Mouse (Mus musculus) hindbrain, postnatal 0 days (tissue): ENCODE results near the gene Prkg2. TPM values are rescaled to one million over a fixed set of nuclear protein-coding genes. Genes with fewer than 3 reads are reported as not detected.

Experiments used
- ATAC-seq: fragments of 200-750 bp; cut with Nextera tagmentation; 2 replicates; pipeline ENCODE4 v1.8.0; 2017; ENCODE audit warnings: mild to moderate bottlenecking, moderate TSS enrichment, moderate library complexity
- DNase-seq: peaks from one replicate; pipeline ENCODE4 v3.0.0-alpha.2; 2015; ENCODE audit warnings: low spot score
- H3K27ac ChIP-seq: fragments of 300-500 bp; sonication (generic); 2 replicates; pipeline ENCODE4 v1.5.1; 2014; ENCODE audit warnings: mild to moderate bottlenecking
- H3K27me3 ChIP-seq: fragments of 300-500 bp; sonication (generic); 2 replicates; pipeline ENCODE4 v1.6.1; 2014; ENCODE audit warnings: low read length, mixed read lengths; ENCODE audit not compliant: insufficient read depth
- H3K36me3 ChIP-seq: fragments of 300-500 bp; sonication (generic); 2 replicates; pipeline ENCODE4 v1.6.1; 2014; ENCODE audit warnings: low read length, mixed read lengths; ENCODE audit not compliant: insufficient read depth
- H3K4me1 ChIP-seq: fragments of 300-500 bp; sonication (generic); 2 replicates; pipeline ENCODE4 v1.6.1; 2014; ENCODE audit warnings: antibody characterized with exemption, low read length, mixed read lengths; ENCODE audit not compliant: insufficient read depth
- H3K4me2 ChIP-seq: fragments of 300-500 bp; sonication (generic); 2 replicates; pipeline ENCODE4 v1.6.1; 2014; ENCODE audit warnings: low read depth, mild to moderate bottlenecking, low read length, moderate library complexity, mixed read lengths
- H3K4me3 ChIP-seq: fragments of 300-500 bp; sonication (generic); 2 replicates; pipeline ENCODE4 v1.5.1; 2014; ENCODE audit warnings: low read length
- H3K9ac ChIP-seq: fragments of 300-500 bp; sonication (generic); replicated peaks from 2 replicates; pipeline ENCODE4 v1.6.1; 2014; ENCODE audit warnings: mild to moderate bottlenecking, low read length, moderate library complexity, mixed read lengths
- H3K9me3 ChIP-seq: fragments of 300-500 bp; sonication (generic); 2 replicates; pipeline ENCODE4 v1.6.1; 2016; ENCODE audit warnings: low read length, mixed read lengths
- CTCF ChIP-seq: IDR thresholded peaks from 2 replicates; pipeline ENCODE4 v1.5.1; 2016; ENCODE audit warnings: antibody characterized with exemption, control low read depth, low read depth
- WGBS: fragments of 180-500 bp; shearing (Covaris S2); extraction: QIAGEN DNeasy Blood & Tissue Kit; methylation state at CpG from one replicate; pipeline ENCODE4 v1.1.7; 2014; 5-methylcytosine and 5-hydroxymethylcytosine counted together
- polyA plus RNA-seq: library from polyadenylated mRNA; unstranded; fragments of >200 nt; fragmentation: Nextera tagmentation; extraction: Ambion mirVana; gene quantifications from 2 replicates; pipeline ENCODE4 v1.2.1, GENCODE M21; 2015
- total RNA-seq: library from RNA; depleted of rRNA; stranded (reverse); fragments of >200 nt; gene quantifications from 2 replicates; pipeline ENCODE4 v1.2.3, GENCODE M21; 2014; rRNA removed

Gene Prkg2
- total and polyA plus RNA-seq, 2 experiments from 2014 or later: 1.6 to 1.7 TPM

GRCm38 (mm10) chr5:98890544-98891050 is 146.6 kb downstream of the Prkg2 start:
- Histone ChIP-seq H3K36me3 (no peaks in the 10 kb centered on the region), H3K4me2 (no peak overlapping the region), H3K9ac (no peak overlapping the region), H3K27me3 (no peaks in the 10 kb centered on the region), H3K27ac (no peak overlapping the region), H3K4me3 (no peak overlapping the region), H3K4me1 (no peaks in the 10 kb centered on the region), H3K9me3 (no peaks in the 10 kb centered on the region)
- DNase-seq (no peak), ATAC-seq (no peak)
- no peak for TF ChIP-seq CTCF
- 88% methylated on average over 2 of the region's 2 CpGs for WGBS

- no peak overlapping the region for H3K4me3 ChIP-seq
- H3K36me3 ChIP-seq: no peaks in the 10 kb centered on the region
- no peaks in the 10 kb centered on the region for H3K27me3 ChIP-seq
- no peak overlapping the region for H3K4me2 ChIP-seq
- ATAC-seq: no peak
- no peak for TF ChIP-seq CTCF
- H3K4me1 ChIP-seq: no peaks in the 10 kb centered on the region
- DNase-seq: no peak
- WGBS: 72% methylated on average over 3 of the region's 3 CpGs
- H3K9me3 ChIP-seq: no peaks in the 10 kb centered on the region
- H3K9ac ChIP-seq: no peak overlapping the region
- no peak overlapping the region for H3K27ac ChIP-seq
Observed at GRCm38 (mm10) chr5:98882096-98882495, 155.1 kb downstream of the Prkg2 start.

Other genes starting within 250 kb of the Prkg2 start
- 4.8 and 8.4 TPM in 2 replicates for gene Bmp3, start 182.9 kb downstream of the Prkg2 start, total RNA-seq
- gene Bmp3, start 182.9 kb downstream of the Prkg2 start, polyA plus RNA-seq: 1.1 and 1.6 TPM in 2 replicates